17 mouse cellular contexts compared by ENCODE assay signal in genomic region chr2:92004617-92005016, GRCm38 (mm10). TPM values are rescaled to one million over a fixed set of nuclear protein-coding genes. Genes with fewer than 3 reads are reported as not detected.
DNase-seq lines count a peak whose midpoint lies in the region; ATAC-seq and TF ChIP-seq lines count a peak whose summit lies in the region.
"Had no signal": no experiment of that assay in that cellular context is flagged by ENCODE, and none has a peak within 500 bp of the region (broad histone marks: within the 10 kb centered on the region; RNA-seq: fewer than 3 reads in every experiment).

No protein-coding gene starts in this region.

- H3K9ac ChIP-seq in lung, postnatal 0 days (replicated peaks; ENCODE audit: low read depth), result no peak overlapping the region
- H3K9ac ChIP-seq: liver, embryonic 13.5 days had no signal

- DNase-seq in adrenal gland, adult 2 months, result peak; percentile 78
- DNase-seq in adrenal gland, adult 8-10 months, result no peak
- peak; percentile 67 for DNase-seq in urinary bladder, postnatal 14 days (ENCODE audit: low spot score)
- DNase-seq in urinary bladder, postnatal 4 days (ENCODE audit: low spot score in 2 of 2), result no peak
- DNase-seq in lung, postnatal 0 days (ENCODE audit: low spot score), result peak; percentile 94
- DNase-seq in left cerebral cortex, postnatal 4 days, result no peak
- no peak for DNase-seq in thymus, postnatal 14 days
- DNase-seq: cerebellum, adult 11-12 months; kidney, adult 18-20 months; kidney, postnatal 4 days; liver, embryonic 13.5 days had no signal

- no peak overlapping the region for H3K27ac ChIP-seq in lung, postnatal 0 days (ENCODE audit: low read length)
- H3K27ac ChIP-seq: hindbrain, embryonic 10.5 days; liver, embryonic 13.5 days had no signal

- peak; percentile 11; the same call in 1 of the 2 replicates for ATAC-seq in lung, postnatal 0 days
- ATAC-seq in megakaryocyte-erythroid progenitor cell, adult 5-6 weeks (replicated peaks; ENCODE audit: low FRiP score, low TSS enrichment, poor library complexity, severe bottlenecking), result no peak

- no peaks in the 10 kb centered on the region for H3K27me3 ChIP-seq in lung, postnatal 0 days (replicated peaks; ENCODE audit: insufficient read depth, low read length)

- H3K4me3 ChIP-seq in lung, postnatal 0 days (ENCODE audit: low read depth, low read length), result no peak overlapping the region
- H3K4me3 ChIP-seq: hindbrain, embryonic 10.5 days; liver, embryonic 13.5 days; megakaryocyte, embryonic 14.5 days had no signal

- H3K4me1 ChIP-seq in lung, postnatal 0 days (ENCODE audit: insufficient read depth, low read depth, low read length), result peaks cover 8% of the 10 kb centered on the region

- no peaks in the 10 kb centered on the region for H3K36me3 ChIP-seq in lung, postnatal 0 days (ENCODE audit: insufficient read depth, low read length)
- H3K36me3 ChIP-seq: hindbrain, embryonic 10.5 days; liver, embryonic 13.5 days had no signal

- TF ChIP-seq EP300 in lung, postnatal 0 days (IDR thresholded peaks at IDR 0.05), result peak; percentile 35; the same call in 1 of the 2 replicates

- 28% methylated on average over 7 of the region's 7 CpGs for WGBS in lung, postnatal 0 days

- intact Hi-C loops in left cerebral cortex, postnatal 4 days (cut with DNase I), result no loop called here

- peak; percentile 45 for TF ChIP-seq CTCF in lung, postnatal 0 days (IDR thresholded peaks at IDR 0.05)

- no peak overlapping the region for H3K4me2 ChIP-seq in lung, postnatal 0 days (replicated peaks; ENCODE audit: low read depth, low read length)
- H3K4me2 ChIP-seq: heart, embryonic 11.5 days; liver, embryonic 13.5 days had no signal

- no peaks in the 10 kb centered on the region for H3K9me3 ChIP-seq in lung, postnatal 0 days (ENCODE audit: low read length)
- H3K9me3 ChIP-seq: hindbrain, embryonic 10.5 days; liver, embryonic 13.5 days; megakaryocyte, embryonic 14.5 days had no signal

RNA-seq across cellular contexts. Expression of gene Creb3l1, which starts 19.7 kb away (rescaled TPM):
- total RNA-seq in adrenal gland, adult 2 months (2021), result 10 to 100 TPM; 11.1 to 17.3 TPM
- polyA plus RNA-seq in adrenal gland, adult 2 months (2012; rRNA removed), result 6.4 and 6.6 TPM in 2 replicates
- 10 to 100 TPM in 2 of 4 experiments, 1 to 10 TPM in 2; 5.2 to 22.4 (median 9.8) TPM for total RNA-seq in adrenal gland, adult 8-10 months (2022)
- 7.0 and 8.1 TPM in 2 replicates for polyA plus RNA-seq in lung, postnatal 0 days (2015; fragmentation: Nextera tagmentation; extraction: Ambion mirVana)
- total RNA-seq in megakaryocyte-erythroid progenitor cell, adult 5-6 weeks (2014; fragmentation: Nextera tagmentation), result 0.33 TPM in 1 of 2 replicates, not detected in the other
- total RNA-seq in megakaryocyte-erythroid progenitor cell, adult 5-6 weeks (2017), result 0.38 TPM in 1 of 2 replicates, not detected in the other
- 10 to 100 TPM; 10.3 to 12.4 TPM for total RNA-seq in left cerebral cortex, postnatal 4 days (2021)

RNA-seq across cellular contexts. Expression of gene Dgkz, which starts 29.0 kb away (rescaled TPM):
- 10 to 100 TPM; 37.8 to 57.6 TPM for total RNA-seq in adrenal gland, adult 2 months (2021)
- polyA plus RNA-seq in adrenal gland, adult 2 months (2012; rRNA removed), result 108 and 122 TPM in 2 replicates
- total RNA-seq in adrenal gland, adult 8-10 months (2022), result 10 to 100 TPM; 47.7 to 87.4 (median 66.3) TPM
- polyA plus RNA-seq in lung, postnatal 0 days (2015; fragmentation: Nextera tagmentation; extraction: Ambion mirVana), result 50.7 and 54.0 TPM in 2 replicates
- total RNA-seq in megakaryocyte-erythroid progenitor cell, adult 5-6 weeks (2014; fragmentation: Nextera tagmentation), result 172 and 204 TPM in 2 replicates
- total RNA-seq in megakaryocyte-erythroid progenitor cell, adult 5-6 weeks (2017), result 44.4 and 60.2 TPM in 2 replicates
- 100 to 1,000 TPM; 134 to 158 TPM for total RNA-seq in left cerebral cortex, postnatal 4 days (2021)

RNA-seq across cellular contexts. Expression of gene Gm9821, which starts 59.1 kb away (rescaled TPM):
- total RNA-seq in adrenal gland, adult 2 months (2021), result not detected
- polyA plus RNA-seq in adrenal gland, adult 2 months (2012; rRNA removed), result not detected in 2 replicates
- total RNA-seq in adrenal gland, adult 8-10 months (2022), result not detected
- polyA plus RNA-seq in lung, postnatal 0 days (2015; fragmentation: Nextera tagmentation; extraction: Ambion mirVana), result 0.14 and 0.35 TPM in 2 replicates
- total RNA-seq in megakaryocyte-erythroid progenitor cell, adult 5-6 weeks (2014; fragmentation: Nextera tagmentation), result not detected in 2 replicates
- 0.33 and 1.5 TPM in 2 replicates for total RNA-seq in megakaryocyte-erythroid progenitor cell, adult 5-6 weeks (2017)
- total RNA-seq in left cerebral cortex, postnatal 4 days (2021), result not detected
- total RNA-seq: left cerebral cortex, postnatal 14 days had no signal
- polyA plus RNA-seq: urinary bladder, adult 2 months had no signal

Comparison
In these comparisons a context has a peak if more than half of its experiments do, and no peak if none do; other contexts are left out.
1. DNase-seq: peak in adrenal gland, adult 2 months (single experiment), urinary bladder, postnatal 14 days (single experiment) and lung, postnatal 0 days (single experiment); none in adrenal gland, adult 8-10 months (single experiment), urinary bladder, postnatal 4 days (0 of 2), left cerebral cortex, postnatal 4 days (single experiment) and thymus, postnatal 14 days (single experiment).
2. RNA of gene Creb3l1, which starts 19.7 kb away (total RNA-seq): 11.1 to 17.3 TPM in adrenal gland, adult 2 months, 5.2 to 22.4 TPM in adrenal gland, adult 8-10 months and 10.3 to 12.4 TPM in left cerebral cortex, postnatal 4 days; 0.33 to 0.38 TPM in megakaryocyte-erythroid progenitor cell, adult 5-6 weeks; every median in the first group is over 4 times any median in the second.